Mouse (Mus musculus): ENCODE measurements around the gene Cox10. TPM values are rescaled to one million over a fixed set of nuclear protein-coding genes. Genes with fewer than 3 reads are reported as not detected.

Gene Cox10
- polyA plus RNA-seq, 1 experiment: 21.8 TPM

- H3K36me3 ChIP-seq (ENCODE audit: control insufficient read depth, insufficient read depth, low read length): no peaks in the 10 kb centered on the region
- TF ChIP-seq CTCF (conservative IDR thresholded peaks at IDR 0.05; ENCODE audit: insufficient read depth, insufficient read length, low read depth, low read length): no peak
- no peak overlapping the region for H3K27ac ChIP-seq (ENCODE audit: insufficient read depth, low read depth, low read length)
- no peak overlapping the region for H3K4me3 ChIP-seq (ENCODE audit: insufficient read depth, low read depth, low read length)
- 73% methylated on average over 9 of the region's 9 CpGs for WGBS
- H3K27me3 ChIP-seq (replicated peaks; ENCODE audit: control insufficient read depth, insufficient read depth, low read length): no peaks in the 10 kb centered on the region
- no peak for DNase-seq
- no peaks in the 10 kb centered on the region for H3K4me1 ChIP-seq (ENCODE audit: control insufficient read depth, insufficient read depth, low read length)
These were observed 27.9 kb downstream of the Cox10 start for GRCm38 (mm10) chr11:64051195-64051968.

GRCm38 (mm10) chr11:64047432-64047831, 31.8 kb downstream of the Cox10 start:
- TF ChIP-seq POLR2A (IDR thresholded peaks at IDR 0.05; ENCODE audit: low read depth, low read length) (no peak), CTCF (conservative IDR thresholded peaks at IDR 0.05; ENCODE audit: insufficient read depth, insufficient read length, low read depth, low read length) (no peak)
- Histone ChIP-seq H3K27ac (ENCODE audit: insufficient read depth, low read depth, low read length) (no peak overlapping the region), H3K36me3 (ENCODE audit: control insufficient read depth, insufficient read depth, low read length) (no peaks in the 10 kb centered on the region), H3K4me3 (ENCODE audit: insufficient read depth, low read depth, low read length) (no peak overlapping the region), H3K4me1 (ENCODE audit: control insufficient read depth, insufficient read depth, low read length) (no peaks in the 10 kb centered on the region), H3K27me3 (replicated peaks; ENCODE audit: control insufficient read depth, insufficient read depth, low read length) (no peaks in the 10 kb centered on the region)
- DNase-seq: no peak
- 85% methylated on average over 13 of the region's 13 CpGs for WGBS

GRCm38 (mm10) chr11:64045041-64045440, 34.2 kb downstream of the Cox10 start:
- Histone ChIP-seq H3K27me3 (replicated peaks; ENCODE audit: control insufficient read depth, insufficient read depth, low read length) (no peaks in the 10 kb centered on the region), H3K4me1 (ENCODE audit: control insufficient read depth, insufficient read depth, low read length) (no peaks in the 10 kb centered on the region), H3K4me3 (ENCODE audit: insufficient read depth, low read depth, low read length) (no peak overlapping the region), H3K36me3 (ENCODE audit: control insufficient read depth, insufficient read depth, low read length) (no peaks in the 10 kb centered on the region), H3K27ac (ENCODE audit: insufficient read depth, low read depth, low read length) (no peak overlapping the region)
- 85% methylated on average over 4 of the region's 4 CpGs for WGBS
- DNase-seq: no peak
- TF ChIP-seq CTCF (conservative IDR thresholded peaks at IDR 0.05; ENCODE audit: insufficient read depth, insufficient read length, low read depth, low read length) (no peak), POLR2A (IDR thresholded peaks at IDR 0.05; ENCODE audit: low read depth, low read length) (no peak)

- Histone ChIP-seq H3K4me3 (ENCODE audit: insufficient read depth, low read depth, low read length) (no peak overlapping the region), H3K27me3 (replicated peaks; ENCODE audit: control insufficient read depth, insufficient read depth, low read length) (no peaks in the 10 kb centered on the region), H3K36me3 (ENCODE audit: control insufficient read depth, insufficient read depth, low read length) (no peaks in the 10 kb centered on the region), H3K4me1 (ENCODE audit: control insufficient read depth, insufficient read depth, low read length) (no peaks in the 10 kb centered on the region), H3K27ac (ENCODE audit: insufficient read depth, low read depth, low read length) (no peak overlapping the region)
- TF ChIP-seq POLR2A (IDR thresholded peaks at IDR 0.05; ENCODE audit: low read depth, low read length): no peak
- TF ChIP-seq CTCF (conservative IDR thresholded peaks at IDR 0.05; ENCODE audit: insufficient read depth, insufficient read length, low read depth, low read length): no peak
- WGBS: 73% methylated on average over 3 of the region's 3 CpGs
- no peak for DNase-seq
These were observed 35.2 kb downstream of the Cox10 start for GRCm38 (mm10) chr11:64044024-64044423.

GRCm38 (mm10) chr11:64041281-64041680, 38.0 kb downstream of the Cox10 start:
- H3K36me3 ChIP-seq (ENCODE audit: control insufficient read depth, insufficient read depth, low read length): no peaks in the 10 kb centered on the region
- whole genome bisulfite sequencing: 89% methylated on average over 7 of the region's 7 CpGs
- TF ChIP-seq CTCF (conservative IDR thresholded peaks at IDR 0.05; ENCODE audit: insufficient read depth, insufficient read length, low read depth, low read length) (no peak), POLR2A (IDR thresholded peaks at IDR 0.05; ENCODE audit: low read depth, low read length) (no peak)
- H3K4me3 ChIP-seq (ENCODE audit: insufficient read depth, low read depth, low read length): no peak overlapping the region
- H3K27ac ChIP-seq (ENCODE audit: insufficient read depth, low read depth, low read length): no peak overlapping the region
- DNase-seq: no peak
- H3K4me1 ChIP-seq (ENCODE audit: control insufficient read depth, insufficient read depth, low read length): no peaks in the 10 kb centered on the region
- H3K27me3 ChIP-seq (replicated peaks; ENCODE audit: control insufficient read depth, insufficient read depth, low read length): no peaks in the 10 kb centered on the region

- H3K27me3 ChIP-seq (replicated peaks; ENCODE audit: control insufficient read depth, insufficient read depth, low read length): no peaks in the 10 kb centered on the region
- H3K27ac ChIP-seq (ENCODE audit: insufficient read depth, low read depth, low read length): no peak overlapping the region
- no peaks in the 10 kb centered on the region for H3K36me3 ChIP-seq (ENCODE audit: control insufficient read depth, insufficient read depth, low read length)
- DNase-seq: no peak
- no peaks in the 10 kb centered on the region for H3K4me1 ChIP-seq (ENCODE audit: control insufficient read depth, insufficient read depth, low read length)
- no peak overlapping the region for H3K4me3 ChIP-seq (ENCODE audit: insufficient read depth, low read depth, low read length)
- WGBS: 74% methylated on average over 1 of the region's 1 CpGs
- no peak for TF ChIP-seq CTCF (conservative IDR thresholded peaks at IDR 0.05; ENCODE audit: insufficient read depth, insufficient read length, low read depth, low read length)
- TF ChIP-seq POLR2A (IDR thresholded peaks at IDR 0.05; ENCODE audit: low read depth, low read length): no peak
These were observed 39.7 kb downstream of the Cox10 start for GRCm38 (mm10) chr11:64039600-64039999.

- Histone ChIP-seq H3K36me3 (ENCODE audit: control insufficient read depth, insufficient read depth, low read length) (no peaks in the 10 kb centered on the region), H3K27ac (ENCODE audit: insufficient read depth, low read depth, low read length) (no peak overlapping the region), H3K4me3 (ENCODE audit: insufficient read depth, low read depth, low read length) (no peak overlapping the region), H3K4me1 (ENCODE audit: control insufficient read depth, insufficient read depth, low read length) (no peaks in the 10 kb centered on the region), H3K27me3 (replicated peaks; ENCODE audit: control insufficient read depth, insufficient read depth, low read length) (no peaks in the 10 kb centered on the region)
- DNase-seq: no peak
- TF ChIP-seq CTCF (conservative IDR thresholded peaks at IDR 0.05; ENCODE audit: insufficient read depth, insufficient read length, low read depth, low read length) (no peak), POLR2A (IDR thresholded peaks at IDR 0.05; ENCODE audit: low read depth, low read length) (no peak)
- 75% methylated on average over 15 of the region's 15 CpGs for WGBS
These were observed 41.7 kb downstream of the Cox10 start for GRCm38 (mm10) chr11:64037471-64038125.

Measured in kidney, adult 2 months (tissue).